ENCODE assay signal across 8 mouse cellular contexts in the genomic region with DNA sequence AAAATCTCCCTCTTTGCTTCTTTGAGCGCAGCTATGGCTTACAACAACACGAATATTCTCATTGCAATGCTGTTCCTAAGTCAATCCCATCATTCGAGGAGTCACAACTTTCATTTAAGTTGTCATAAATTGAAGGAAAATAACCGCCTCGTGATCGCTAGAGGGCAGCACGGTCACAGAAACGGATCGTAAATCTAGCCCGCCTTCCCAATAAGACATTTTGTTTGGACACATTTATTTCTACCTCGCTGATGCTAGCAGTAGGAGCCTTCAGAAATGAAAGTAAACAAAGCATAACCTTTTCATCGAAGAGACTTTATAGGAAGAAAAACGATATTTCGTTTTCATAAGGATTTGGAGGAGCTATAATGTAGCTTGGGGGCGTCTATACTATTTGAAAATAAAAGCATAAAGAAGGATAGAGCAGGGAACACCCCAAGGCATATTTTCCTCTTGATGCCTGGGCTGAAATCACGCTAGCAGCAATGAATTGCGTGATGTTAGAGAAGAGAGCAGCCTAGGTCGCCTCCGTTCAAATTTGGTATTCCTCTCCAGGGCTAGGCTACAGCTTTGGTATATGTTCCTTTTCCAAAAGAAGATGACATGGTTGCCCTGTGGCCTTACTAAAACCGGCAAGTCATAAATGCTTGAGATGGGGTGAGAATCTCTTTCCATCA. TPM values are rescaled to one million over a fixed set of nuclear protein-coding genes. Genes with fewer than 3 reads are reported as not detected.
DNase-seq lines count a peak whose midpoint lies in the region; ATAC-seq lines count a peak whose summit lies in the region.

No protein-coding gene starts in this region.

- no peaks in the 10 kb centered on the region for H3K4me1 ChIP-seq in heart, embryonic 14.5 days (ENCODE audit: control insufficient read depth in 2 of 2, insufficient read depth in 2 of 2, low read length in 2 of 2)
- H3K4me1 ChIP-seq in liver, embryonic 15.5 days (replicated peaks), result no peaks in the 10 kb centered on the region; the same call in 1 of the 2 replicates
- peaks cover 4% of the 10 kb centered on the region; the same call in 1 of the 2 replicates for H3K4me1 ChIP-seq in neural tube, embryonic 13.5 days (replicated peaks)

- H3K4me2 ChIP-seq in heart, embryonic 14.5 days (ENCODE audit: low read length), result peak overlapping the region; percentile 45
- H3K4me2 ChIP-seq in liver, embryonic 15.5 days, result peak overlapping the region; percentile 9
- peak overlapping the region; percentile 48 for H3K4me2 ChIP-seq in neural tube, embryonic 13.5 days

- H3K9ac ChIP-seq in heart, embryonic 14.5 days (ENCODE audit: low read length), result peak overlapping the region; percentile 45; the same call in 1 of the 2 replicates
- no peak overlapping the region for H3K9ac ChIP-seq in liver, embryonic 15.5 days
- H3K9ac ChIP-seq in neural tube, embryonic 13.5 days, result peak overlapping the region; percentile 12; the same call in 1 of the 2 replicates

- WGBS in heart, embryonic 14.5 days, result 23% methylated on average over 20 of the region's 20 CpGs
- WGBS in liver, embryonic 15.5 days (ENCODE audit: insufficient replicate concordance), result 20% methylated on average over 20 of the region's 20 CpGs
- 24% methylated on average over 20 of the region's 20 CpGs for WGBS in neural tube, embryonic 13.5 days

- H3K27me3 ChIP-seq in heart, embryonic 14.5 days (ENCODE audit: control insufficient read depth, insufficient read depth, low read length), result no peaks in the 10 kb centered on the region
- no peaks in the 10 kb centered on the region for H3K27me3 ChIP-seq in liver, embryonic 15.5 days
- no peaks in the 10 kb centered on the region for H3K27me3 ChIP-seq in neural tube, embryonic 13.5 days

- H3K4me3 ChIP-seq in heart, embryonic 14.5 days (ENCODE audit: control insufficient read depth in 1 of 2, insufficient read depth in 1 of 2, low read depth in 1 of 2, low read length in 2 of 2), result peak overlapping the region in 1 of 2 experiments; percentile 18; a peak in 2 of 4 replicates
- H3K4me3 ChIP-seq in liver, embryonic 15.5 days (replicated peaks), result no peak overlapping the region
- peak overlapping the region; percentile 13; the same call in 1 of the 2 replicates for H3K4me3 ChIP-seq in neural tube, embryonic 13.5 days

- no peak for ATAC-seq in heart, embryonic 14.5 days (ENCODE audit: insufficient number of reproducible peaks, insufficient read depth, low FRiP score, low read depth)
- no peak for ATAC-seq in liver, embryonic 15.5 days (ENCODE audit: insufficient read depth)
- peak; percentile 40; the same call in 1 of the 2 replicates for ATAC-seq in neural tube, embryonic 13.5 days (ENCODE audit: low read depth)

- no peaks in the 10 kb centered on the region for H3K36me3 ChIP-seq in heart, embryonic 14.5 days (ENCODE audit: control insufficient read depth, insufficient read depth, low read length)
- no peaks in the 10 kb centered on the region for H3K36me3 ChIP-seq in liver, embryonic 15.5 days (replicated peaks)
- no peaks in the 10 kb centered on the region for H3K36me3 ChIP-seq in neural tube, embryonic 13.5 days

- no peaks in the 10 kb centered on the region for H3K9me3 ChIP-seq in heart, embryonic 14.5 days (ENCODE audit: control insufficient read depth, low read length)
- no peaks in the 10 kb centered on the region for H3K9me3 ChIP-seq in liver, embryonic 15.5 days (replicated peaks)
- no peaks in the 10 kb centered on the region for H3K9me3 ChIP-seq in neural tube, embryonic 13.5 days

- H3K27ac ChIP-seq in heart, embryonic 14.5 days (replicated peaks in 1 of 2; ENCODE audit: control insufficient read depth in 1 of 2, insufficient read depth in 1 of 2, low read depth in 2 of 2, low read length in 2 of 2), result no peak overlapping the region
- no peak overlapping the region for H3K27ac ChIP-seq in liver, embryonic 15.5 days (replicated peaks)
- peak overlapping the region; percentile 14; the same call in 1 of the 2 replicates for H3K27ac ChIP-seq in neural tube, embryonic 13.5 days (replicated peaks)

- peak; percentile 17 to 35 for DNase-seq in CD8-positive naive resting alpha-beta T cell, adult 2 months (ENCODE audit: low read depth in 2 of 2, low spot score in 2 of 2)
- DNase-seq in adrenal gland, adult 2 months, result peak; percentile 19
- DNase-seq in embryo, embryonic 9.5 days (ENCODE audit: extremely low spot score), result peak; percentile 49
- DNase-seq in kidney, postnatal 36 days, result peak; percentile 28 to 75
- no peak for DNase-seq in urinary bladder, adult 2 months (ENCODE audit: low spot score)

RNA-seq across cellular contexts. Expression of a gene that starts 39.6 kb away (rescaled TPM):
- total RNA-seq in adrenal gland, adult 2 months (2021), result not detected
- polyA plus RNA-seq in adrenal gland, adult 2 months (2012; rRNA removed), result not detected in 2 replicates
- polyA plus RNA-seq in heart, embryonic 14.5 days (2014; fragmentation: Nextera tagmentation; extraction: Ambion mirVana), result not detected in 2 replicates
- not detected in 2 replicates for polyA plus RNA-seq in liver, embryonic 15.5 days (2015; fragmentation: Nextera tagmentation; extraction: Ambion mirVana)
- 0.36 and 0.47 TPM in 2 replicates for polyA plus RNA-seq in neural tube, embryonic 13.5 days (2015; fragmentation: Nextera tagmentation; extraction: Ambion mirVana)
- not detected in 2 replicates for polyA plus RNA-seq in urinary bladder, adult 2 months (2012; rRNA removed)

RNA-seq across cellular contexts. Expression of a gene that starts 39.7 kb away (rescaled TPM):
- 10 to 100 TPM; 10.3 to 16.4 TPM for total RNA-seq in adrenal gland, adult 2 months (2021)
- 14.5 and 15.4 TPM in 2 replicates for polyA plus RNA-seq in adrenal gland, adult 2 months (2012; rRNA removed)
- 5.8 and 9.7 TPM in 2 replicates for polyA plus RNA-seq in heart, embryonic 14.5 days (2014; fragmentation: Nextera tagmentation; extraction: Ambion mirVana)
- 11.4 and 13.1 TPM in 2 replicates for polyA plus RNA-seq in liver, embryonic 15.5 days (2015; fragmentation: Nextera tagmentation; extraction: Ambion mirVana)
- polyA plus RNA-seq in neural tube, embryonic 13.5 days (2015; fragmentation: Nextera tagmentation; extraction: Ambion mirVana), result 12.3 and 12.8 TPM in 2 replicates
- 11.8 and 12.3 TPM in 2 replicates for polyA plus RNA-seq in urinary bladder, adult 2 months (2012; rRNA removed)
